Mouse (Mus musculus): ENCODE measurements around the gene Tlk1.
A peak's percentile ranks its signal among the peaks of the same experiment; 100 is the strongest.

- TF ChIP-seq CTCF (IDR thresholded peaks at IDR 0.05) (peak; percentile 74), POLR2A (IDR thresholded peaks at IDR 0.05; ENCODE audit: insufficient read depth, low read depth, low read length) (no peak)
These were observed 1.4 kb downstream of the Tlk1 start for GRCm38 (mm10) chr2:70823926-70824800.
